Mouse (Mus musculus): ENCODE measurements around the gene Cpsf4.

- no peak for TF ChIP-seq CTCF (IDR thresholded peaks at IDR 0.05; ENCODE audit: borderline replicate concordance, insufficient read depth, low read length)
- TF ChIP-seq POLR2A (IDR thresholded peaks at IDR 0.05; ENCODE audit: low read depth, low read length): no peak; the same call in 1 of the 2 replicates
These were observed 271 bp downstream of the Cpsf4 start for GRCm38 (mm10) chr5:145167306-145167661.

Measured in embryonic fibroblast, embryonic 13.5 days (primary cell).